Mouse (Mus musculus) right cerebral cortex, adult 2 months (tissue): ENCODE data around the gene Il2ra.

ENCODE experiments used
- DNase-seq, 2 experiments: peaks; one replicate each; pipeline ENCODE4 v3.0.0; 2021 to 2022; ENCODE audit warnings: low spot score in 2 of 2

Gene Il2ra

DNA sequence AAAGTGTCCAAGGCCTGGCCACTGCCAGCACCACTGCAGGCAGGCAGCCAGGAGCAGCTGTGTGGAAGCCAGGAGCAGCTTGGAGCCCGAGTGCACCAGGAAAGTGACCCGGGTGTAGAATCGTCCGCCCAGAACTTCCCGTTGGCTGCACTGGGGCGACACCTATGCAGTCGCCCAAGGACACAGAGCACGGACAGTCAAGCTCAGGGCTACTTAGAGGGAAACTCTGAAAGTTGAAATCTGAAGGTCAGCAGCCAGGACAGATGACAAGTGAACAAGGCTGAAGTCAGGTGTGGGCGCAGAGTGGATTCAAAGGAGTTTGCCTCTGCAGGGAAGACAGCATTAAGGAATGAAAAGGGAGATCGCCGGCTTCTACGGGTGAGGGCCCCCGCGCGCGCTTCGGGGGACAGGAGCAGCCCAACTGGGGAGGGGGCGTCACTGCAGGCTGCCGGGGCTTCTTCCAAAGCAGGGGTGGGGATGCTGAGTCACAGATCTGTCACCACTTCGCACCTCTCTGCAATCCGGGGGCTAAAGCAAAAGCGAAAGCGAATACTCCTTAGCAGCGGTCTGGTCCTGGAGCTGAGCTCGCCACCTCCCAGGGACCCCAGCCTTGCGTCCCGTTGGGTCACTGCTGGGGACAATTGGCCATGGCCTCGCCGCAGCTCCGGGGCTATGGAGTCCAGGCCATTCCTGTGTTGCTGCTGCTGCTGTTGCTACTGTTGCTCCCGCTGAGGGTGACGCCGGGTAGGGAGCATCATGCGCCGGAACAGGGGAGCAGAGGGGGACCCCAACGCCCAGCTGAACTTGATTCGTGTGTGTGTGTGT lies 62.8 kb downstream of the Il2ra start, which contains the start of gene Il15ra:
Gene Il15ra (plus strand): TSS at position 90 of the 825 bp plus-strand sequence.
- DNase-seq = peak; percentile 63 to 69

DNA sequence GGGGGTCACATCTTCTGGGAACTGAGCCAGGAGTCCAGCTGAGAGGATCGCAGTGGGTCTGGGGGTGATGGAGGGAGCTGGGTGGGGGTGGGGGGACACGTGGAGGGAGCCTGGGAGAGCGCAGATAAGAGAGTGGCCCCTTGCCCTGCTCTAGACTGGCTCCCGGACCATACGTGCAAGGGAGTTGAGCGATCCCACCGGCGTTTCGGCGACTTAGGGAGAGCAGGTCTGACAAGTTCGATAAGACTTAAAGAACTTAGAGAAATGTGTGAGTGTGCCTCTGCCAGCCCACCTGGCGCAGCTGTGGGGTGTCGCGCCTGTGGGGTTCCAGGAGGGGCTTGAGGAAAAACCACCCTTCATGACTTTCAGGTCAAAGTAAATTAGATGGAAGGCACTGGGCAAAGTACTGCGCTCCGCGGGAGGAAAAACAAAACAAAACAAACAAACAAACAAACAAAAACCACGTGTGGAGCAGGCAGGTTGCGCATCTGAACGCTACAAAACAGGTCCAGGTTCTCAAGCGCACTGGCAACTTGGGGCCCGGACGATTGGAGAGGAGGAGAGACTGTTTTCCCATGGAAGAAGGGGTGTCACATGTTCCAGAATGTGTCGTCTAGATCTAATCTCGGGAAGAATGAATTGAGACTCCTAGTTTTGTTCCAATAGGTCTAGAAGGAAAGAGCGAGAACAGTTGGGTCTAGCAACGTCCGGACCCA lies 63.6 kb downstream of the Il2ra start:
- no peak for DNase-seq

DNA sequence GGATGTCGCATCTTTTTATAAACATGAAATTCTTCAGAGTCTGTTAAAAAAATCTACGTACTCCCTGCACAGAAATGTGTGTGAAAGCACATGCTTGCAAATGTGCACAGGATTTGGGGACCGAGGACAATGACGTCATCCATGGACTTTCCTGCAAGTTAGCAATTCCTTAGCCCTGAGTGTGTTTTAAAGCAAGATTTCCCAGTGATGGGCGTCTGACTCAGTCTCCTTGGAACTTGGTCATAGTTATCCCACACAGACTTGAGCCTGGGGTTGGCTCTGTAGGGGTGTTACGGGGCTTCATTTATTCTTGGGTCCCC lies 64.1 kb downstream of the Il2ra start:
- peak; percentile 29 to 35 for DNase-seq

DNA sequence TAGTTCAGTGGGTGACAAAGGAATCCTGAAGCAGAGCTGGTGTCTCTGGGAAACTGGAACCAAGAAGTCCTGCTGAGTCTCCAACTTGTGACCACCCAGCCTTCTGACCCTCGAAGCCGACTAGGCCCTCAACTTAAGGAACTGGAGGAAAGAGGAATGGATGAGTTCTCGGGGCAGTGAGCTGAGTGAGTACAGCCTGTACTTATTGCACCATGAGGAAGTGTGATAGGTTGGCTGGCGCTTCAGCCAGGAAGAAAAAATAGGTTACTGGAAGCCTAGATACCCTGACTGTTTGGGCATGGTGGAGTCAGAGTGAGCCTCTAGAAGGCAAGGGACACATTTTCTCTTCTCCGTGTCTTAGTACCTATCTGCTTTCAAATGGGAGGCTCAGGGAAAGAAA lies 65.9 kb downstream of the Il2ra start:
- no peak for DNase-seq

DNA sequence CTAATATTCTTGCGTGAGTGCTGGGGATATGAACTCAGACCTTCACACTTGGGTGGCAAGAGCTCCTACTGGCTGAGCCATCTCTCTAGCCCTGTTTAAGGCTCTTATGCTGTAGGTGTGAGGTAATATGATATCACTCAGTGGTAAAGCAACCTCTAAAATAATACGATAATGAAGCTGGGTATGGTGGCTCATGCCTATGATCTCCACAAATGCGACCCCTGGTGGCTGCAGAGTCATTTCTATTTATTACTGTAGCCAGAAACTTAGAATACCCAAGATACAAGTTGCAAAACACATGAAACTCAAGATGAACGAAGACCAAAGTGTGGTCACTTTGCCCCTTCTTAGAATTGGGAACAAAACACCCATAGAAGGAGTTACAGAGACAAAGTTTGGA lies 67.5 kb downstream of the Il2ra start:
- DNase-seq = peak in 1 of 2 experiments; percentile 21

DNA sequence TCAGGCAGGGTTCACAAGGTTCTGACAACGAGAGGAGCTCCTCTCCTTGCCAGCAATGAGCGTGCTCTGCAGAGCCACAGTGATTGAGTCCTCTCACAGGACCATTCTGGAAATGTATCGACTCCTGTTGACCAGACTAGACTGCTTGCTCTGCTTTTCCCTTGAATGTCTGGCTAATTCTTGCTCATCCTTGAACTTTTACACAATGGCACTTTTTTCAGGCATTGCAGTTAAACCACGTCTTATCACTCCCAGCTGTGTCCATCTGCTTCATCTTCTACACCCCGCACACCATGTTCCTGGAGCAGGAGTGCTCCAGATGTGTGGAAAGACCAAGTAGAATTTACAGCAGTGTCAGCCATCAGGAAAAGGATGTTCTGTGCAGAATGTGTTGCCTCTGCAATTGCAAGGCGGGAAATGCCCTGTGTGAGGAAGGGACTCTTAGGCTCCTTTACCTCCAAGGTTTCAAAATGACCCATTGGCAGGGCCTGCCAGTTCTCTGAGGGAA lies 69.9 kb downstream of the Il2ra start:
- no peak for DNase-seq

DNA sequence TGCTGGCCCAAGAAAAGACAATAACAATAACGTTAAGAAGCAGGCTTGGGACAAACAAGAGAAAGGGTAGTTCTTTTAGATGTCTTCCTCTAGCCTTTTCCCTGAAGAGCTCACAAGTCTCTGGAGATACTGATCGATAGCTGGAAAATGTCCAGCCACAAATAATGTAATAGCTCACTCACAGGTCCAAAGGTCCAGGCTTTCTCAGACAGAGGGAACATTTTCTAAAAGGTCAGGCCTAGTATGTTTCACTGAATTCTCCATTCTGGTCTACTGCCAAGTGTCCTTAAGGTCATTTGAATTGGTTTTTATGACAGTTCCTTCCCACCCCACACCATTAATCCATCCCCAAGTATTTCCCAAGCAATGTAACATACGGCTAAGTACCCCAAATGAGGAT lies 70.4 kb downstream of the Il2ra start:
- no peak for DNase-seq

DNA sequence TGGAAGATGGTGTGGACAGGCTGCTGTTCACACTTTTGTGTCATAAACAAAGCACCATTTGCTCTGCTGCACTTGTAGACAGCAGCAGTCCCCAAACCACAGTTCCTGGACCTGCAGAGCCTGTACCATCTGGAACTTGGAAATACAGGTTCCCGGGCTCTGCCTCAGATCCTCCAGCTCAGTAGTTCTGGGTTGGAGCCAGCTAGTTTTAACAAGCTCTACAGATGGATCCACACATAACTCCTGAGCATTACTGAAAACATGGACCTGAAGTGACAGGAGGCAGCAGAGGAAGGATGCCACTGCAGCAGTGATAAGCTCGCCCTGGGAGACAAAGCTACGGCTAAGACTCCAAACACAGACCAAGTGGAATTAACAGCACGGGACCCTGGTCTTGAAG lies 71.9 kb downstream of the Il2ra start:
- DNase-seq = peak; percentile 26 to 36

DNA sequence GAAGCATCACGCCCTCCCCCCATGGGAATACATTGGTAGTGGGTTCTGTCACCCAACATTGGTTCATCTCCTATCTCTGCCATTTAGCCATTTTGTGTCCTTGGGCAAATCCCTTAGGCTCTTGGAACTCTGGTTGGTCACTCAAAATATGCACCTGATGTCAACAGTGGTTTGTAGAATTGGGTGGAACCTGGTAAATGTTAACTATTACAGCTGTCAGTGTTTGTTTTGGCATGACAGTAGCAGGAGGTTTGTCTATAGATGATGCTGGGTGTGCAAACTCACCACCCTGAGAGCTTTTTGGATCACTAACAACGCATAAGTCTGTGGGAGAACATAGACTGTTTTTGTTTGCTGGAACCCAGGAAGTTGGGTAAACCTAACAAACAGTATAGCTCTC lies 76.0 kb downstream of the Il2ra start:
- DNase-seq = no peak

DNA sequence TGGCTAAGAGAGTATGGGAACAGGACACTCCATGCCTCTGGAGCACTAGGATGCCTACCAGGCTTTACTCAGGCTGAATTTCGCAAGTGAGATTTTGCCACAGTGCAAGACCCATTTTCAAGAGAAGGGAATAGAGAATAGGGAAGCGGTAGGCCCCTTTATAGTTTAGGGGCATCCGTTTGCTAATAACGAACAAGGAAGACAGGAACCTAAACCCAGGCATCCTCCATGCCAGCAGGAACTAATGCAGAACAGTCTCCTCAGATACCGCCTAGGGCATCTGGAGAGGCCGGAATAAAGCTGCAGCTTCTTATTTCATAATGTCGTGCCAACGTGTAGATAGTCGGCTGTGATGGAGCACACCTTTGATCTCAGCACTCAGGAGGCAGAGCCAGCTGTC lies 80.0 kb downstream of the Il2ra start:
- DNase-seq = no peak

DNA sequence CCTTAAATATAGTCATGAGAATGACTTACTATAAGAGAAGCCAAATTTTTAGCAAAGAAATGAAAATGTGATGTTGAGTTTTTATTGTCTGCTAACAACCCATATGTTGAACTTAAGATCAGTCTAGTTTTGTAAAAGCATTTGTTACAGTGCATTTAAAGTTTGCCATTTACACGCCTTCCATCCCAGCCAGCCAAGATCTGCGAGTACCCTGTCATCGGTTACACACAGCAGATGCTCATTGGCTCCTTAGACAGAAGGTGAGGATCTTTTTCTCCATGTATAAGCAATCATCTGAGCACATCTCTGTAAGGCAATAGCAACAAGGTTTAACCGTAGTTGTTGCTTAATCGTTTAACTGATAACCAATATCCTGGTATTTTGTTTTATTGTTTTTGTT lies 85.0 kb downstream of the Il2ra start:
- DNase-seq = no peak

DNA sequence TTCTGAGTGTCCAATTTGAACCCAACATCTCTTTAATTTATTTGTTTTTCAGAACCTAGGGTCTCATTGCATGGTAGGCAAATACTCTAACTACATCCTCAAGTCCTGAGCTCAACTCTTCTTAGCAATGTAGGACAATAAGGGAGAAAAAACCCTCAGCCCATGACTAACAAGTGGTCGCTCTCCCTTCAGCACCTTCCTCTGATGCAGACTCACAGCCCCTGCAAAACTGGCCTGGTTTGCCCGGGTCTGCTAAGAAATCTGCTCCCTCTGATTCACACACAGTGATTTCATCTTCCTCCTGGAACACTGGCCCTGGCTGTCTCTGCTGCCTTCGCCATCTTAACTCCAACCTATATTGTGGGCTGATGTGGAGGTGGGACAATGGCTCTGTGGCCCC lies 86.5 kb downstream of the Il2ra start:
- DNase-seq = no peak

DNA sequence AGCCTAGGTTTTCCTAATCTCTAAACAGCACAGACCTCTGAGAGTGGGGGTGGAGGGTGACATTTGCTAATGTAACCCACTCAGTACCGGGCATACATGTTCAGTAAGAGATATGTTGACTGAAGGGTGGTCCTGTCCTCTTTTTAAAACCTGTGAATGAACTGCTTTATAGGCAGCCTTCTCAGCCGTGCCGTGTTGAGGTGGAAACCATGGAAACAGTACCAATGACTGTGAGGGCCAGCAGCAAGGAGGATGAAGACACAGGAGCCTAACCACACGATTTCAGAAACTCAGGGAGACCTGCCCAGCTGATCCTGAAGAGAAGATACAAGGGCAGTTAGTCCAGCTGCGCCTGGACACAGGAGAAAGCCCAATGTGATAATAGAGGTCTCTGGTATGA lies 90.4 kb downstream of the Il2ra start:
- DNase-seq = peak; percentile 18 to 30

DNA sequence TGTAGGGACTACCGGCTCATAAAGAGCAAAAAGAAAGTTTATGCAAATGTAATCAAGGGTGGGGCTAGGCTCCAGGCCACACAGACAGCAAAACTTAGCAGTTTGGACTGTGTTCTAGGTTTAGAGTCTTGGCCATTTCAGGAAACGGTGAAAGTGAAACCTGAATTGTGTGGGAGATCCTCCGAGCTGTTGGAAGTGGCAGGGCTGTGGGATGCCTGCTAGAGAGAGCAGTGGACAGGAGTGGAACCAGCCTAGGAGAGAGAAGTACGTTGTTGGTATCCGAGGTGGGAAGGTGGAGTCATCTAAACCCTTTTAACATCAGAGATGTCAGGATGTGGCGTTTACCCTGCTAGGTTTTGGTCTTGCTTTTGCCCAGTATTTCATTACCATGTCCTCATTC lies 93.2 kb downstream of the Il2ra start:
- DNase-seq = no peak

DNA sequence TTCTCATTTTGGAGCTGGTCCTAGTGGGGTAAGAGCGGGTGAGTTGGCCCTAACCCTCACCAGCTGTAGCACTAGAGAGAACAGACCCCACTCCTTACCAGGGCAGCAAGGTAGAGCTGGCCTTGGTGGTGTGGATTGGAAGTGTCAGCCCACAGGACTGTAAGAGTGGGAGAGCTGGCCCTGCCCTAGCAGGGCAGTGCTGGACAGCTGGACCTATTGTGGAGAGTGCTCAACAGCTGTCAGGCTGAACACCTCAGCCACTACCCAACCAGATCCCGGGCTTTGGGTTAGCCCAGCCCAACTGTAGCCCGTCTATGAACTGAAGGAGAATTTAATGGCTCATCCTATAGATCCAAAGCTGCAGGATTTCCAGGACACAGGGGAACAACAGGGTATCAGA lies 96.2 kb downstream of the Il2ra start:
- DNase-seq = no peak

DNA sequence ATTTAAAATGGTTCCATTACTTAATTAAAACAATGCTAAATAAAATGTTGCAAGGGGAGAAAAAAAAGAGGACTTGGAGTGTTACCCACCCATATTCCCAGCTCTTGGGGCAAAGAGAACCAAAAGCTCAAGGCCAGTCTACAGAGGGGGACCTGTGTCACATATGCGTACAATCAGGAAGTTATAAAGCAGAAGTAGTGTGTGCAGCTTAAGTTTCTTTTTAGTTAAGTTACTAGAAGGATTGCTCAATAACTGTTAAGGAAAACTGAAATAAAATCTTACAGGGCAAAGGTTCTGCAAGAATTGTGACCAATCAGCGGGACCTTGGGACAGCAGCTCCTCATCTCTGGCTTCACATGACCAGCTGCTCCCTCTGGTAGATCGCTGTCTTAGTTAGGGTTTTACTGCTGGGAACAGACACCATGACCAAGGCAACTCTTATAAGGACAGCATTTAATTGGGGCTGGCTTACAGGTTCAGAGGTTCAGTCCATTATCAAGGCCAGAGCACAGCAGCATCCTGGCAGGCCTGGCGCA lies 97.0 kb downstream of the Il2ra start:
- DNase-seq = no peak
